Mouse (Mus musculus): ENCODE measurements around the gene Sltm.
"Not testable (repeated sequence)": the region's sequence is repeated elsewhere in the genome, so short reads cannot be mapped to it uniquely, and the experiment has no call there.

Gene Sltm

GRCm38 (mm10) chr9:70542305-70543041 lies at the start of gene Sltm:
TSS of gene Sltm (plus strand) at chr9:70542754.
- DNase-seq = peak; percentile 100

- no peak for DNase-seq
Observed at GRCm38 (mm10) chr9:70493038-70493437, 49.5 kb upstream of the Sltm start.

GRCm38 (mm10) chr9:70496990-70497389 lies 45.6 kb upstream of the Sltm start:
- DNase-seq = no peak

GRCm38 (mm10) chr9:70502284-70503014 lies 40.1 kb upstream of the Sltm start:
- no peak for DNase-seq

GRCm38 (mm10) chr9:70503015-70503603 lies 39.4 kb upstream of the Sltm start:
- peak; percentile 67 to 75 for DNase-seq

GRCm38 (mm10) chr9:70503626-70504041 lies 38.9 kb upstream of the Sltm start, which contains the start of gene Rnf111:
TSS of gene Rnf111 (minus strand) at chr9:70503725.
- DNase-seq = peak; percentile 97

- no peak for DNase-seq
Observed at GRCm38 (mm10) chr9:70506186-70506585, 36.4 kb upstream of the Sltm start.

GRCm38 (mm10) chr9:70506787-70507186 lies 35.8 kb upstream of the Sltm start:
- DNase-seq = no peak

GRCm38 (mm10) chr9:70509906-70510525 lies 32.5 kb upstream of the Sltm start:
- DNase-seq = no peak

- no peak for DNase-seq
Observed at GRCm38 (mm10) chr9:70510998-70511583, 31.5 kb upstream of the Sltm start.

GRCm38 (mm10) chr9:70511681-70512080 lies 30.9 kb upstream of the Sltm start:
- no peak for DNase-seq

- no peak for DNase-seq
Observed at GRCm38 (mm10) chr9:70520651-70521050, 21.9 kb upstream of the Sltm start.

- DNase-seq = no peak
Observed at GRCm38 (mm10) chr9:70523813-70524212, 18.7 kb upstream of the Sltm start.

- DNase-seq = no peak
Observed at GRCm38 (mm10) chr9:70524366-70524765, 18.2 kb upstream of the Sltm start.

- DNase-seq = no peak
Observed at GRCm38 (mm10) chr9:70533328-70533727, 9.2 kb upstream of the Sltm start.

GRCm38 (mm10) chr9:70541584-70541983 lies 970 bp upstream of the Sltm start:
- no peak for DNase-seq

- DNase-seq = no peak
Observed at GRCm38 (mm10) chr9:70543048-70543880, 710 bp downstream of the Sltm start.

GRCm38 (mm10) chr9:70543985-70544384 lies 1.4 kb downstream of the Sltm start:
- no peak for DNase-seq

- DNase-seq = no peak
Observed at GRCm38 (mm10) chr9:70544831-70545230, 2.3 kb downstream of the Sltm start.

GRCm38 (mm10) chr9:70546576-70546975 lies 4.0 kb downstream of the Sltm start:
- DNase-seq = not testable (repeated sequence)

GRCm38 (mm10) chr9:70548304-70548703 lies 5.8 kb downstream of the Sltm start:
- no peak for DNase-seq

GRCm38 (mm10) chr9:70551524-70551923 lies 9.0 kb downstream of the Sltm start:
- no peak for DNase-seq
